Mouse (Mus musculus) liver, postnatal 0 days (tissue): ENCODE measurements around the gene Aff3. TPM values are rescaled to one million over a fixed set of nuclear protein-coding genes. Genes with fewer than 3 reads are reported as not detected.

Experiments
- ATAC-seq: fragments of 200-750 bp; cut with Nextera tagmentation; 2 replicates; pipeline ENCODE4 v1.8.0; 2017; ENCODE audit warnings: mild to moderate bottlenecking, moderate library complexity
- DNase-seq: peaks from one replicate; pipeline ENCODE4 v3.0.0-alpha.2; 2016
- H3K27ac ChIP-seq: fragments of 300-500 bp; sonication (generic); 2 replicates; pipeline ENCODE4 v1.5.1; 2014; ENCODE audit warnings: antibody characterized with exemption, moderate library complexity, mild to moderate bottlenecking, low read depth
- H3K27me3 ChIP-seq: fragments of 300-500 bp; sonication (generic); 2 replicates; pipeline ENCODE4 v1.6.1; 2014; ENCODE audit warnings: low read length, control low read depth, mixed read lengths; ENCODE audit not compliant: insufficient read depth
- H3K36me3 ChIP-seq: fragments of 300-500 bp; sonication (generic); replicated peaks from 2 replicates; pipeline ENCODE4 v1.6.1; 2014; ENCODE audit warnings: mild to moderate bottlenecking, control low read depth, low read length, moderate library complexity, mixed read lengths; ENCODE audit not compliant: insufficient read depth
- H3K4me1 ChIP-seq: fragments of 300-500 bp; sonication (generic); 2 replicates; pipeline ENCODE4 v1.6.1; 2014; ENCODE audit warnings: antibody characterized with exemption, mild to moderate bottlenecking, control low read depth; ENCODE audit not compliant: insufficient read depth
- H3K4me2 ChIP-seq: fragments of 300-500 bp; sonication (generic); 2 replicates; pipeline ENCODE4 v1.6.1; 2014; ENCODE audit warnings: low read depth, mild to moderate bottlenecking, low read length, moderate library complexity, mixed read lengths
- H3K4me3 ChIP-seq: fragments of 300-500 bp; sonication (generic); 2 replicates; pipeline ENCODE4 v1.5.1; 2014; ENCODE audit warnings: low read depth, low read length
- H3K9ac ChIP-seq: fragments of 300-500 bp; sonication (generic); replicated peaks from 2 replicates; pipeline ENCODE4 v1.6.1; 2014; ENCODE audit warnings: mild to moderate bottlenecking, moderate library complexity
- H3K9me3 ChIP-seq: fragments of 300-500 bp; sonication (generic); 2 replicates; pipeline ENCODE4 v1.6.1; 2016; ENCODE audit warnings: mild to moderate bottlenecking, control low read depth, low read length, mixed read lengths
- CTCF ChIP-seq: sonication (generic); IDR thresholded peaks from 2 replicates; pipeline ENCODE4 v1.5.1; 2016; ENCODE audit warnings: antibody characterized with exemption, low read depth
- EP300 ChIP-seq: IDR thresholded peaks from 2 replicates; pipeline ENCODE4 v1.6.1; 2016; ENCODE audit warnings: antibody characterized with exemption, low read depth, mild to moderate bottlenecking
- WGBS: fragments of 180-500 bp; shearing (Covaris S2); extraction: QIAGEN DNeasy Blood & Tissue Kit; methylation state at CpG from one replicate; pipeline ENCODE4 v1.1.7; 2014; ENCODE audit not compliant: insufficient replicate concordance; 5-methylcytosine and 5-hydroxymethylcytosine counted together
- polyA plus RNA-seq: library from polyadenylated mRNA; unstranded; fragments of >200 nt; fragmentation: Nextera tagmentation; extraction: Ambion mirVana; gene quantifications from 2 replicates; pipeline ENCODE4 v1.2.1, GENCODE M21; 2015

Aff3 gene
- polyA plus RNA-seq, 1 experiment from 2014 or later = 1.1 TPM

- H3K27me3 ChIP-seq = no peaks in the 10 kb centered on the region
- no peak overlapping the region for H3K4me3 ChIP-seq
- H3K9ac ChIP-seq = no peak overlapping the region
- TF ChIP-seq CTCF (no peak), EP300 (no peak)
- no peaks in the 10 kb centered on the region for H3K9me3 ChIP-seq
- no peak overlapping the region for H3K4me2 ChIP-seq
- H3K4me1 ChIP-seq = no peaks in the 10 kb centered on the region; the same call in 1 of the 2 replicates
- DNase-seq (no peak), ATAC-seq (0 out of 2 replicates have a peak, but pooled peaks have one; percentile 17)
- H3K27ac ChIP-seq = no peak overlapping the region
- H3K36me3 ChIP-seq = no peaks in the 10 kb centered on the region
- 72% methylated on average over 12 of the region's 12 CpGs for WGBS
Observed at GRCm38 (mm10) chr1:38513970-38514633, 150.7 kb downstream of the Aff3 start.

GRCm38 (mm10) chr1:38512258-38513081, 152.3 kb downstream of the Aff3 start:
- Histone ChIP-seq H3K9ac (no peak overlapping the region), H3K27me3 (no peaks in the 10 kb centered on the region), H3K9me3 (no peaks in the 10 kb centered on the region), H3K4me2 (no peak overlapping the region), H3K36me3 (no peaks in the 10 kb centered on the region), H3K4me1 (no peaks in the 10 kb centered on the region; the same call in 1 of the 2 replicates), H3K4me3 (no peak overlapping the region), H3K27ac (no peak overlapping the region)
- DNase-seq (no peak), ATAC-seq (peak; percentile 66)
- TF ChIP-seq EP300 (no peak), CTCF (no peak)
- WGBS = 63% methylated on average over 15 of the region's 15 CpGs

- TF ChIP-seq CTCF (no peak), EP300 (no peak)
- DNase-seq (peak; percentile 3), ATAC-seq (no peak)
- Histone ChIP-seq H3K9ac (no peak overlapping the region), H3K27me3 (no peaks in the 10 kb centered on the region), H3K4me3 (no peak overlapping the region), H3K27ac (no peak overlapping the region), H3K36me3 (no peaks in the 10 kb centered on the region), H3K4me2 (no peak overlapping the region), H3K9me3 (no peaks in the 10 kb centered on the region), H3K4me1 (no peaks in the 10 kb centered on the region; the same call in 1 of the 2 replicates)
- 70% methylated on average over 5 of the region's 5 CpGs for WGBS
Observed at GRCm38 (mm10) chr1:38511076-38511475, 153.7 kb downstream of the Aff3 start.

- no peak for TF ChIP-seq EP300
- TF ChIP-seq CTCF = no peak
- no peak overlapping the region for H3K4me2 ChIP-seq
- 75% methylated on average over 8 of the region's 8 CpGs for WGBS
- H3K27me3 ChIP-seq = no peaks in the 10 kb centered on the region
- no peaks in the 10 kb centered on the region for H3K36me3 ChIP-seq
- DNase-seq (peak; percentile 4), ATAC-seq (no peak)
- no peaks in the 10 kb centered on the region; the same call in 1 of the 2 replicates for H3K4me1 ChIP-seq
- H3K27ac ChIP-seq = no peak overlapping the region
- H3K4me3 ChIP-seq = no peak overlapping the region
- no peaks in the 10 kb centered on the region for H3K9me3 ChIP-seq
- no peak overlapping the region for H3K9ac ChIP-seq
Observed at GRCm38 (mm10) chr1:38509301-38509700, 155.5 kb downstream of the Aff3 start.

GRCm38 (mm10) chr1:38507636-38508179, 157.0 kb downstream of the Aff3 start:
- 68% methylated on average over 7 of the region's 7 CpGs for WGBS
- H3K4me1 ChIP-seq = no peaks in the 10 kb centered on the region; the same call in 1 of the 2 replicates
- H3K9me3 ChIP-seq = no peaks in the 10 kb centered on the region
- no peak overlapping the region for H3K4me2 ChIP-seq
- no peak for ATAC-seq
- DNase-seq = peak; percentile 7
- no peak overlapping the region for H3K27ac ChIP-seq
- H3K9ac ChIP-seq = no peak overlapping the region
- H3K4me3 ChIP-seq = no peak overlapping the region
- no peak for TF ChIP-seq CTCF
- no peak for TF ChIP-seq EP300
- no peaks in the 10 kb centered on the region for H3K27me3 ChIP-seq
- H3K36me3 ChIP-seq = no peaks in the 10 kb centered on the region

- ATAC-seq (no peak), DNase-seq (no peak)
- no peak overlapping the region for H3K9ac ChIP-seq
- H3K9me3 ChIP-seq = no peaks in the 10 kb centered on the region
- TF ChIP-seq CTCF (no peak), EP300 (no peak)
- no peaks in the 10 kb centered on the region for H3K27me3 ChIP-seq
- no peak overlapping the region for H3K27ac ChIP-seq
- no peak overlapping the region for H3K4me2 ChIP-seq
- WGBS = 88% methylated on average over 3 of the region's 3 CpGs
- H3K36me3 ChIP-seq = no peaks in the 10 kb centered on the region
- no peaks in the 10 kb centered on the region for H3K4me1 ChIP-seq
- no peak overlapping the region for H3K4me3 ChIP-seq
Observed at GRCm38 (mm10) chr1:38506396-38506795, 158.4 kb downstream of the Aff3 start.
